Mouse (Mus musculus) lung, adult 2 months (tissue): ENCODE results near the gene Lgmn.

Experiments
- CTCF ChIP-seq: fragments of 200-500 bp; IDR thresholded peaks from 2 replicates; pipeline ENCODE4 v1.5.1; 2011; ENCODE audit warnings: mild to moderate bottlenecking, low read length, control low read depth; ENCODE audit not compliant: insufficient read depth
- POLR2A ChIP-seq: fragments of 200-500 bp; IDR thresholded peaks from 2 replicates; pipeline ENCODE4 v1.6.1; 2011; ENCODE audit warnings: low read depth, mild to moderate bottlenecking, control low read depth, low read length, borderline replicate concordance; ENCODE audit errors: extremely low read depth

GRCm38 (mm10) chr12:102420168-102420890 lies 19.3 kb downstream of the Lgmn start:
- TF ChIP-seq POLR2A (no peak), CTCF (no peak)
